Mouse (Mus musculus): ENCODE measurements around the gene Ptpn1. TPM values are rescaled to one million over a fixed set of nuclear protein-coding genes. Genes with fewer than 3 reads are reported as not detected.

Gene Ptpn1
- polyA plus RNA-seq, 1 experiment, result 34.3 TPM

DNA sequence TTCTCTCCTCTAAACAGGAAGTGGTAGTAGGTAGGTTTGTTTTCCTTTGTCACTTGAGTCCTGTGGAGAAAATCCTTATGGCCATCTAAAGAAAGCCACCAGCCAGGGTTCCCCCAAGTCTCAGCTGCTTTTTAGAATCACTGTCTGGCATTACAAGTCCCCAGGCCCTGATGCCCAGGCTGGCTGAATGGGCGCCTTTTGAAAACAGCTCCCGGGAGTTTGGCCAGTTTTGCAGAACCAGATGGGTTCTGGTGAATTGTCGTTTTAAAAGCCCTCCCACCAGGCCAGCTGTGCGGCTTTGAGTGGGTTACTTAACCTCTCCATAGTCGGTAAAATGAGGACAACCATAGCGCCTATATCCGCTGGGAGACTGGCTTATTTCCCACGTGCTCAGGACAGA is 34.0 kb upstream of the Ptpn1 start:
- no peak for TF ChIP-seq CTCF (IDR thresholded peaks at IDR 0.05; ENCODE audit: control insufficient read depth, insufficient read depth, low read length)
- TF ChIP-seq POLR2A (IDR thresholded peaks at IDR 0.05; ENCODE audit: borderline replicate concordance, control insufficient read depth, low read depth, low read length), result no peak
- WGBS, result 77% methylated on average over 8 of the region's 8 CpGs
- no peaks in the 10 kb centered on the region; the same call in 1 of the 2 replicates for H3K4me1 ChIP-seq (ENCODE audit: control insufficient read depth, insufficient read depth, low read length)
- no peak overlapping the region for H3K27ac ChIP-seq (ENCODE audit: control insufficient read depth, insufficient read depth, low read depth, low read length, poor library complexity)
- no peak overlapping the region for H3K4me3 ChIP-seq (replicated peaks; ENCODE audit: control insufficient read depth, low read depth, low read length)

DNA sequence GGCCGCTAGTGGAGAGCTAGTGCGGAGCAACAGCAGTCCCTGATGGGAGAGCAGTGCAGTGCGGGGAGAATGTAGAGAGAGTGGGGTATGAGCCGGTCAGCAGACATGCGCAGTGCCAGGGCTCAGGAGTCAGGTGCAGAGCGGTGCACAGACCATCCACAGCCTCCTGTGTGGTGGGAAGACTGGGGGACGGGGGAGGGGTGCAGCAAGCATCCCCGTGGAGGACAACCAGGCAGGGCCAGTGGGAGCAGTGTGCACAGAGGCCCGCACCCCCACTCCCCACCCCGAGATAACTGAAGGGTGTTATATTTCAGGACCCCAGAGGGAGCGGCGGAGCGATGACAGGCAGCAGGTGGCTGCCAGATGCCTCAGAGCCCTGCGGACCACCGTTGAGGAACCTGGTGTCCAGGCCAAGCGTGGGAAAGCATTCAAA is 31.9 kb upstream of the Ptpn1 start:
- Histone ChIP-seq H3K27ac (ENCODE audit: control insufficient read depth, insufficient read depth, low read depth, low read length, poor library complexity) (no peak overlapping the region), H3K4me3 (replicated peaks; ENCODE audit: control insufficient read depth, low read depth, low read length) (no peak overlapping the region), H3K4me1 (ENCODE audit: control insufficient read depth, insufficient read depth, low read length) (no peaks in the 10 kb centered on the region; the same call in 1 of the 2 replicates)
- no peak for TF ChIP-seq CTCF (IDR thresholded peaks at IDR 0.05; ENCODE audit: control insufficient read depth, insufficient read depth, low read length)
- TF ChIP-seq POLR2A (IDR thresholded peaks at IDR 0.05; ENCODE audit: borderline replicate concordance, control insufficient read depth, low read depth, low read length), result no peak
- WGBS, result 78% methylated on average over 16 of the region's 16 CpGs

DNA sequence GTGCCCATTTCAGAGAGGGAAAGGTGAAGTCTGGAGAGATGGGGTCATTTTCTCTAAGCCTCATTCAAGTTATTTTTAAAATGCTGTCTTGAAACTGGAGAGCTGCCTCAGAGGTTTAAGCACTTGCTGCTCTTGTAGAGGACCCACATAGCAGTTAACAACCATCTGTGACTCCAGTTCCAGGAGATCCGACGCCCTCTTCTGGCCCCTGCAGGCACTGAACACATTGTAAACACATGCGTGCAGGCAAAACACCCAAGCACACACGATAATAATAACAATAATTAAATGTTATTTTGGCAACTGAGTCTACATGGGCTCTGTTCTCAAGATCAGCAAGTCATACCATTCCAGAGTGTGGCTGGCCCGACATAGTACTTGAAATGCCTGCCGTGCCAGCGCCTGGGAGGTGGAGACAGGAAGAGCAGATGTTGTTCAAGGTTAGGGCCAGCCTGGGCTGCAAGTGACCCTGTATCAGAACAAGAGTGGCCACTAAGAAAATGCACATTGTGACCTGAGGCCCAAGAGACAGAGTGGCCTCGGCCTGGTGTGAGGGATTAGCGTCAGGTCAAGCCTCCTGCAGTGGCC is 29.6 kb upstream of the Ptpn1 start:
- H3K4me3 ChIP-seq (replicated peaks; ENCODE audit: control insufficient read depth, low read depth, low read length), result no peak overlapping the region
- TF ChIP-seq CTCF (IDR thresholded peaks at IDR 0.05; ENCODE audit: control insufficient read depth, insufficient read depth, low read length), result peak; percentile 17; the same call in 1 of the 2 replicates
- no peak for TF ChIP-seq POLR2A (IDR thresholded peaks at IDR 0.05; ENCODE audit: borderline replicate concordance, control insufficient read depth, low read depth, low read length)
- no peak overlapping the region for H3K27ac ChIP-seq (ENCODE audit: control insufficient read depth, insufficient read depth, low read depth, low read length, poor library complexity)
- no peaks in the 10 kb centered on the region; the same call in 1 of the 2 replicates for H3K4me1 ChIP-seq (ENCODE audit: control insufficient read depth, insufficient read depth, low read length)
- WGBS, result 72% methylated on average over 9 of the region's 9 CpGs

DNA sequence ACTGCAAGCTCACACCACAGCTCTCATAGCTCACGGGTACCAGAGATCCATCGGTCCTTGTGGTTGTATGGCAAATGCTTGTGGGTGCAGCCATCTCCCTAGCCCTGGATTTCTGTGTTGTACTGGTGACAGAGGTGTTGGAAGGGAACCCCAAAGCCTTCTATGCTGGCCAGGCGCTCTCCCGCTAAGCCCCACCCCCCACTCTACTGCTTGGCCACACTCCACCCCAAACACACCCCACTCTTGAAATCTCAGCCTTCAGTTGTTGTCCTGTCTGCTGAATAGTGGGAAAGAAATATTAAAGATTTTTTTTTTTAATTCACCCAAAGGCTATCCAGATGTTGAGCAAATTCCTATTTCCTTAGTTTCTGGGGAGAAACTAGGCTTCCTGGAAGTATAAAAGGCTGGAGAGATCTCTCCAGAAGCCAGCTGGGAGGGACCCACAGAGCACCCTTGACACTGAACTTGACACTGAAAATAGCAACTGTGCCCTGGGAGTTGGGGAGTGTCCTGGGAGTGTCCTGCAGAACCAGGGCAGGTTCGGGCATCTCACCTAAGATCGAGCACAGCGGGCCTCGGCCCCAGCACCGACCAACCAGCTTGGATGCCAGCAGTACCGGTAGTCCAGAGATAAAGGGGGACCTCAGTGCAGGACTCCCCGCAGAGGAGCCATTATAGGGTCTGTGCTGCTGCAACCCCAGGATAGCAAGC is 28.5 kb upstream of the Ptpn1 start:
- no peak for TF ChIP-seq POLR2A (IDR thresholded peaks at IDR 0.05; ENCODE audit: borderline replicate concordance, control insufficient read depth, low read depth, low read length)
- no peak for TF ChIP-seq CTCF (IDR thresholded peaks at IDR 0.05; ENCODE audit: control insufficient read depth, insufficient read depth, low read length)
- Histone ChIP-seq H3K27ac (ENCODE audit: control insufficient read depth, insufficient read depth, low read depth, low read length, poor library complexity) (no peak overlapping the region), H3K4me3 (replicated peaks; ENCODE audit: control insufficient read depth, low read depth, low read length) (no peak overlapping the region), H3K4me1 (ENCODE audit: control insufficient read depth, insufficient read depth, low read length) (no peaks in the 10 kb centered on the region; the same call in 1 of the 2 replicates)
- 88% methylated on average over 11 of the region's 11 CpGs for WGBS

DNA sequence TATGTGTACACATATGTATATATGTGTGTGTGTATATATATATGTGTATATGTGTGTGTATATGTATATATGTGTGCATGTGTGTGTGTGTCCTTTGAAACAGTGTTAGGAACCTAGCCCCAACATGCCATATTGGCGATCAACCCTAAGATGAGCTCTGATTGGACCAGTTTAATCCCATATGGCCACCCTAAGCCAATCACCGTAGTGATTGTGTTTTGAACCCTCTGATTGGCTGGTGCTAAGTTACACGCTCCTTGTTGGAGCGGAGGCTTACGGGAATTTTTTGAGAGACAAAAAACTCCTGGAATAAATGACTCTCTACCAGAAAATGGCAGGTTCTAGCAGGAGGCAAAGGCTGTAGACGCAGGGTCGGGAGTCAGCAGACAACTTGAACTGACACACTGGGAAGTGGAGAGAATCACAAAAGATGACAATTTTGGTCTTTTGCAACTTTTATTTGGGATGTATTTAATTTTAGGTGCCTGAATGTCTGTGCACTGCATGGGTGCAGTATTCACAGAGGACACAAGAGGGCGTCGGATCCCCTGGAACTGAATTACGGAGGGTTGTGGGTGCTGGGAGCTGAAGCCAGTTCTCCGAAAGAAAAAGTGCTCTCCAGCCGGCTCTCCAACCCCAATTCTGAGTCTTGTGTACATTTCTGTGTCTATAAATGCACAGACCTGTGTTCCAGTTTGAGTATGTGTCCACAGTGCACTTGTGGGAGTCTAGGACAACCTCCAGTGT is 27.1 kb upstream of the Ptpn1 start:
- H3K4me3 ChIP-seq (replicated peaks; ENCODE audit: control insufficient read depth, low read depth, low read length), result no peak overlapping the region
- H3K4me1 ChIP-seq (ENCODE audit: control insufficient read depth, insufficient read depth, low read length), result peaks cover 1% of the 10 kb centered on the region; the same call in 1 of the 2 replicates
- TF ChIP-seq CTCF (IDR thresholded peaks at IDR 0.05; ENCODE audit: control insufficient read depth, insufficient read depth, low read length) (peak; percentile 28; the same call in 1 of the 2 replicates), POLR2A (IDR thresholded peaks at IDR 0.05; ENCODE audit: borderline replicate concordance, control insufficient read depth, low read depth, low read length) (no peak)
- WGBS, result 83% methylated on average over 12 of the region's 12 CpGs
- H3K27ac ChIP-seq (ENCODE audit: control insufficient read depth, insufficient read depth, low read depth, low read length, poor library complexity), result no peak overlapping the region

DNA sequence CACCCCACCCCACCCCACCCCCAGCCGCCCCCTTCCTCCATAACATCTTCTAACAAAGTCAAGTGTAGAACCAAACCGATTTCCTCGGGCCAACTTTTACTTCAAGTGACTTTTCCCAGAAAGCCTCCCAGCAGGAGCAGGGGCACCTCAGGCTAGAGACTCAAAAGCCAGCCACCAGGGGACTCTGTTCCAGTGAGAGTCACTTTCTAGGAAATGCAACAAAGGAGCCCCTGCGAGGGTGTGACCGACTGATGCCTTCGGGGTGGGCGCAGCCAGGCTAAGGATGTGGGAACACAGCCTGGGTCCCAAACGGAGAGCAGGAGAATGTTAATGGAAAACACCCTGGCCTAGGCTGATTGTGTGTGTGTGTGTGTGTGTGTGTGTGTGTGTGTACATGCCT is 26.3 kb upstream of the Ptpn1 start:
- 76% methylated on average over 8 of the region's 8 CpGs for WGBS
- TF ChIP-seq CTCF (IDR thresholded peaks at IDR 0.05; ENCODE audit: control insufficient read depth, insufficient read depth, low read length), result no peak
- TF ChIP-seq POLR2A (IDR thresholded peaks at IDR 0.05; ENCODE audit: borderline replicate concordance, control insufficient read depth, low read depth, low read length), result no peak

DNA sequence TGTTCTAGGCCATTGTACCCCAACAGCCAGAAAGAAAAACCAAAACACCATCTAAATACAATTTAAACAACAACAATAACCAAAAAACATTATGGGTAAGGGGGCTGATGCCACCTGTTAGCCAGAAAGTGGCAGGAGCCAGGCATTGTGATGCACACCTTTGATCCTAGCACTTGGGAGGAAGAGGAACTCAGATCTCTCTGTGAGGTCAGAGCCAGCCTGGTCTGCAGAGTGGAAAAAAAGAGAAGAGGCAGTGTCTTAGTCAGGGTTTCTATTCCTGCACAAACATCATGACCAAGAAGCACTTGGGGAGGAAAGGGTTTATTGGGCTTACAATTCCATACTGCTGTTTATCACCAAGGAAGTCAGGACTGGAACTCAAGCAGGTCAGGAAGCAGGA is 25.1 kb upstream of the Ptpn1 start:
- H3K4me3 ChIP-seq (replicated peaks; ENCODE audit: control insufficient read depth, low read depth, low read length), result no peak overlapping the region
- H3K27ac ChIP-seq (ENCODE audit: control insufficient read depth, insufficient read depth, low read depth, low read length, poor library complexity), result no peak overlapping the region; the same call in 1 of the 2 replicates
- no peak for TF ChIP-seq POLR2A (IDR thresholded peaks at IDR 0.05; ENCODE audit: borderline replicate concordance, control insufficient read depth, low read depth, low read length)
- no peak for TF ChIP-seq CTCF (IDR thresholded peaks at IDR 0.05; ENCODE audit: control insufficient read depth, insufficient read depth, low read length)
- peaks cover 4% of the 10 kb centered on the region; the same call in 1 of the 2 replicates for H3K4me1 ChIP-seq (ENCODE audit: control insufficient read depth, insufficient read depth, low read length)

More for the DNA sequence above, 26.3 kb upstream of the Ptpn1 start:
- Histone ChIP-seq H3K4me1 (ENCODE audit: control insufficient read depth, insufficient read depth, low read length) (peaks cover 4% of the 10 kb centered on the region; the same call in 1 of the 2 replicates), H3K27ac (ENCODE audit: control insufficient read depth, insufficient read depth, low read depth, low read length, poor library complexity) (no peak overlapping the region), H3K4me3 (replicated peaks; ENCODE audit: control insufficient read depth, low read depth, low read length) (no peak overlapping the region)

Measured in bone marrow, adult 2 months (tissue).